Mouse (Mus musculus): ENCODE results near the gene Nab1. TPM values are rescaled to one million over a fixed set of nuclear protein-coding genes. Genes with fewer than 3 reads are reported as not detected.

Nab1 gene
- polyA plus RNA-seq, 1 experiment from 2014 or later: 9.2 TPM

- H3K4me2 ChIP-seq (replicated peaks; ENCODE audit: low read depth, low read length): no peak overlapping the region
- ATAC-seq (ENCODE audit: low FRiP score) (no peak), DNase-seq (ENCODE audit: low spot score) (no peak)
- H3K27ac ChIP-seq (ENCODE audit: low read depth, low read length): no peak overlapping the region
- no peaks in the 10 kb centered on the region for H3K36me3 ChIP-seq (ENCODE audit: control insufficient read depth, insufficient read depth, low read length)
- H3K27me3 ChIP-seq (ENCODE audit: control insufficient read depth, insufficient read depth, low read length): no peaks in the 10 kb centered on the region
- H3K4me3 ChIP-seq (ENCODE audit: low read depth, low read length): no peak overlapping the region
- H3K9me3 ChIP-seq (ENCODE audit: control insufficient read depth, low read length): no peaks in the 10 kb centered on the region
- H3K9ac ChIP-seq (ENCODE audit: low read depth, low read length): no peak overlapping the region
- 77% methylated on average over 8 of the region's 8 CpGs for WGBS
- no peaks in the 10 kb centered on the region for H3K4me1 ChIP-seq (replicated peaks; ENCODE audit: control insufficient read depth, insufficient read depth, low read length)
These were observed 21.0 kb upstream of the Nab1 start for GRCm38 (mm10) chr1:52521436-52521993.

- DNase-seq (ENCODE audit: low spot score) (no peak), ATAC-seq (ENCODE audit: low FRiP score) (no peak)
- no peaks in the 10 kb centered on the region for H3K36me3 ChIP-seq (ENCODE audit: control insufficient read depth, insufficient read depth, low read length)
- no peaks in the 10 kb centered on the region for H3K9me3 ChIP-seq (ENCODE audit: control insufficient read depth, low read length)
- H3K27me3 ChIP-seq (ENCODE audit: control insufficient read depth, insufficient read depth, low read length): no peaks in the 10 kb centered on the region
- no peaks in the 10 kb centered on the region for H3K4me1 ChIP-seq (replicated peaks; ENCODE audit: control insufficient read depth, insufficient read depth, low read length)
- WGBS: 92% methylated on average over 7 of the region's 7 CpGs
- H3K4me3 ChIP-seq (ENCODE audit: low read depth, low read length): no peak overlapping the region
- H3K4me2 ChIP-seq (replicated peaks; ENCODE audit: low read depth, low read length): no peak overlapping the region
- no peak overlapping the region for H3K27ac ChIP-seq (ENCODE audit: low read depth, low read length)
- H3K9ac ChIP-seq (ENCODE audit: low read depth, low read length): no peak overlapping the region
These were observed 19.7 kb upstream of the Nab1 start for GRCm38 (mm10) chr1:52520131-52520530.

GRCm38 (mm10) chr1:52515249-52515648, 14.8 kb upstream of the Nab1 start:
- no peaks in the 10 kb centered on the region for H3K9me3 ChIP-seq (ENCODE audit: control insufficient read depth, low read length)
- 87% methylated on average over 3 of the region's 3 CpGs for WGBS
- no peak overlapping the region for H3K27ac ChIP-seq (ENCODE audit: low read depth, low read length)
- H3K27me3 ChIP-seq (ENCODE audit: control insufficient read depth, insufficient read depth, low read length): no peaks in the 10 kb centered on the region
- H3K4me3 ChIP-seq (ENCODE audit: low read depth, low read length): no peak overlapping the region
- H3K4me2 ChIP-seq (replicated peaks; ENCODE audit: low read depth, low read length): no peak overlapping the region
- ATAC-seq (ENCODE audit: low FRiP score) (no peak), DNase-seq (ENCODE audit: low spot score) (no peak)
- H3K4me1 ChIP-seq (replicated peaks; ENCODE audit: control insufficient read depth, insufficient read depth, low read length): no peaks in the 10 kb centered on the region
- no peaks in the 10 kb centered on the region for H3K36me3 ChIP-seq (ENCODE audit: control insufficient read depth, insufficient read depth, low read length)
- no peak overlapping the region for H3K9ac ChIP-seq (ENCODE audit: low read depth, low read length)

- H3K27me3 ChIP-seq (ENCODE audit: control insufficient read depth, insufficient read depth, low read length): no peaks in the 10 kb centered on the region
- H3K4me1 ChIP-seq (replicated peaks; ENCODE audit: control insufficient read depth, insufficient read depth, low read length): no peaks in the 10 kb centered on the region
- 79% methylated on average over 1 of the region's 1 CpGs for WGBS
- H3K27ac ChIP-seq (ENCODE audit: low read depth, low read length): no peak overlapping the region
- H3K4me3 ChIP-seq (ENCODE audit: low read depth, low read length): no peak overlapping the region
- H3K36me3 ChIP-seq (ENCODE audit: control insufficient read depth, insufficient read depth, low read length): no peaks in the 10 kb centered on the region
- no peaks in the 10 kb centered on the region for H3K9me3 ChIP-seq (ENCODE audit: control insufficient read depth, low read length)
- H3K9ac ChIP-seq (ENCODE audit: low read depth, low read length): no peak overlapping the region
- H3K4me2 ChIP-seq (replicated peaks; ENCODE audit: low read depth, low read length): no peak overlapping the region
- ATAC-seq (ENCODE audit: low FRiP score) (no peak), DNase-seq (ENCODE audit: low spot score) (no peak)
These were observed 11.4 kb upstream of the Nab1 start for GRCm38 (mm10) chr1:52511788-52512425.

GRCm38 (mm10) chr1:52506211-52506610, 5.7 kb upstream of the Nab1 start:
- no peak for ATAC-seq (ENCODE audit: low FRiP score)
- H3K36me3 ChIP-seq (ENCODE audit: control insufficient read depth, insufficient read depth, low read length): no peaks in the 10 kb centered on the region
- H3K27me3 ChIP-seq (ENCODE audit: control insufficient read depth, insufficient read depth, low read length): no peaks in the 10 kb centered on the region
- DNase-seq (ENCODE audit: low spot score): no peak
- H3K9ac ChIP-seq (ENCODE audit: low read depth, low read length): no peak overlapping the region
- no peak overlapping the region for H3K4me2 ChIP-seq (replicated peaks; ENCODE audit: low read depth, low read length)
- H3K4me1 ChIP-seq (replicated peaks; ENCODE audit: control insufficient read depth, insufficient read depth, low read length): no peaks in the 10 kb centered on the region
- H3K27ac ChIP-seq (ENCODE audit: low read depth, low read length): no peak overlapping the region
- WGBS: 73% methylated on average over 1 of the region's 1 CpGs
- H3K9me3 ChIP-seq (ENCODE audit: control insufficient read depth, low read length): no peaks in the 10 kb centered on the region
- no peak overlapping the region for H3K4me3 ChIP-seq (ENCODE audit: low read depth, low read length)

- no peak for DNase-seq (ENCODE audit: low spot score)
- Histone ChIP-seq H3K9me3 (ENCODE audit: control insufficient read depth, low read length) (no peaks in the 10 kb centered on the region), H3K4me1 (replicated peaks; ENCODE audit: control insufficient read depth, insufficient read depth, low read length) (no peaks in the 10 kb centered on the region), H3K9ac (ENCODE audit: low read depth, low read length) (no peak overlapping the region), H3K27ac (ENCODE audit: low read depth, low read length) (no peak overlapping the region), H3K36me3 (ENCODE audit: control insufficient read depth, insufficient read depth, low read length) (no peaks in the 10 kb centered on the region), H3K4me2 (replicated peaks; ENCODE audit: low read depth, low read length) (no peak overlapping the region), H3K4me3 (ENCODE audit: low read depth, low read length) (no peak overlapping the region), H3K27me3 (ENCODE audit: control insufficient read depth, insufficient read depth, low read length) (no peaks in the 10 kb centered on the region)
- ATAC-seq (ENCODE audit: low FRiP score): no peak
- WGBS: 84% methylated on average over 4 of the region's 4 CpGs
These were observed 1.8 kb upstream of the Nab1 start for GRCm38 (mm10) chr1:52502296-52502695.

- ATAC-seq (ENCODE audit: low FRiP score) (no peak), DNase-seq (ENCODE audit: low spot score) (no peak)
- WGBS: 77% methylated on average over 10 of the region's 10 CpGs
These were observed 1.2 kb upstream of the Nab1 start for GRCm38 (mm10) chr1:52501688-52502133.

GRCm38 (mm10) chr1:52501090-52501489, 611 bp upstream of the Nab1 start:
- Histone ChIP-seq H3K9ac (ENCODE audit: low read depth, low read length) (no peak overlapping the region), H3K36me3 (ENCODE audit: control insufficient read depth, insufficient read depth, low read length) (no peaks in the 10 kb centered on the region), H3K4me1 (replicated peaks; ENCODE audit: control insufficient read depth, insufficient read depth, low read length) (no peaks in the 10 kb centered on the region), H3K4me2 (replicated peaks; ENCODE audit: low read depth, low read length) (no peak overlapping the region; the same call in 1 of the 2 replicates), H3K27ac (ENCODE audit: low read depth, low read length) (no peak overlapping the region), H3K4me3 (ENCODE audit: low read depth, low read length) (no peak overlapping the region), H3K27me3 (ENCODE audit: control insufficient read depth, insufficient read depth, low read length) (no peaks in the 10 kb centered on the region), H3K9me3 (ENCODE audit: control insufficient read depth, low read length) (no peaks in the 10 kb centered on the region)
- ATAC-seq (ENCODE audit: low FRiP score) (no peak), DNase-seq (ENCODE audit: low spot score) (no peak)
- 81% methylated on average over 1 of the region's 1 CpGs for WGBS

More at GRCm38 (mm10) chr1:52501688-52502133, 1.2 kb upstream of the Nab1 start:
- Histone ChIP-seq H3K27me3 (ENCODE audit: control insufficient read depth, insufficient read depth, low read length) (no peaks in the 10 kb centered on the region), H3K9me3 (ENCODE audit: control insufficient read depth, low read length) (no peaks in the 10 kb centered on the region), H3K9ac (ENCODE audit: low read depth, low read length) (no peak overlapping the region), H3K4me3 (ENCODE audit: low read depth, low read length) (no peak overlapping the region), H3K36me3 (ENCODE audit: control insufficient read depth, insufficient read depth, low read length) (no peaks in the 10 kb centered on the region), H3K4me1 (replicated peaks; ENCODE audit: control insufficient read depth, insufficient read depth, low read length) (no peaks in the 10 kb centered on the region), H3K4me2 (replicated peaks; ENCODE audit: low read depth, low read length) (no peak overlapping the region), H3K27ac (ENCODE audit: low read depth, low read length) (no peak overlapping the region)

Measured in hindbrain, embryonic 11.5 days (tissue).